ENCODE assay signal across 8 mouse cellular contexts in the genomic region with DNA sequence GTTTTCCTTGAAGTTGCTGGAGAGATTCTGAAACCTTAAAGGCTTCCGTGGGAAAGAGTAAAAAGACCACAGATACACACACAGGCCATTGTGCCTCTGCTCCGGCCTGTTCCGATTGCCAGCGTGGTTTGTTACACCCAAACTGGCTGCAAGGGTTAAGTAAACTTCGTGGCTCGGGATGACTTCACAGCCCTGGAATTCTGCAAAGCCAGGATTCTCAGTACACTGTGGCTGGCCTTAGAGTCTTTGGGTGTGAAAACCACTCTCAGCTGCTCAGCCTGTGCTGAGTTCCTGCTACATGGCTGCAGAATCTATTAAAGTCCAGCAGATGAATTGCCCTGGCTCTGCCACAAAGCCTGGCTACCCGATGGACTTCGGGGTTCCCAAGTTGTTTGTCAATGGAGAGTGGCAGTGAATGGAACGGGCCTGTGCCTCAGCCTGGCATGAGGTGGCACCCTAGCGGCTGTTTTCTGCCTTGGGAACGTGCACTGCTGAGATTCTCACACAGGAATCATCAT.
DNase-seq lines count a peak whose midpoint lies in the region; ATAC-seq and TF ChIP-seq lines count a peak whose summit lies in the region.

No protein-coding gene starts in this region.

- H3K9ac ChIP-seq in intestine, embryonic 14.5 days (ENCODE audit: low read length), result peak overlapping the region; percentile 6; the same call in 1 of the 2 replicates

- H3K27ac ChIP-seq in intestine, embryonic 14.5 days (ENCODE audit: low read depth), result peak overlapping the region; percentile 96
- peak overlapping the region; percentile 63 for H3K27ac ChIP-seq in left cerebral cortex, adult 2 months

- H3K27me3 ChIP-seq in intestine, embryonic 14.5 days (replicated peaks; ENCODE audit: control insufficient read depth, insufficient read depth, low read length), result no peaks in the 10 kb centered on the region

- peak; percentile 32 for DNase-seq in R1 (ENCODE audit: low read depth, low spot score)
- DNase-seq in embryo, embryonic 11 days, result peak; percentile 84
- peak; percentile 74 for DNase-seq in gastrocnemius, postnatal 14 days
- DNase-seq in intestine, embryonic 14.5 days (ENCODE audit: low spot score), result peak; percentile 76
- DNase-seq in left cerebral cortex, adult 2 months (ENCODE audit: extremely low spot score in 1 of 2, low spot score in 2 of 2), result peak; percentile 39 to 60
- DNase-seq in lung, postnatal 14 days, result peak; percentile 66
- peak; percentile 49 for DNase-seq in right cerebral cortex, postnatal 14 days
- DNase-seq in spleen, postnatal 36 days (ENCODE audit: low spot score in 2 of 2), result no peak

- peak overlapping the region; percentile 28; the same call in 1 of the 2 replicates for H3K4me2 ChIP-seq in intestine, embryonic 14.5 days (ENCODE audit: low read length)

- TF ChIP-seq CTCF in left cerebral cortex, adult 2 months (IDR thresholded peaks at IDR 0.05), result peak; percentile 65

- H3K4me3 ChIP-seq in intestine, embryonic 14.5 days (ENCODE audit: low read depth, low read length), result no peak overlapping the region
- H3K4me3 ChIP-seq in left cerebral cortex, adult 2 months, result no peak overlapping the region

- intact Hi-C loops in gastrocnemius, postnatal 14 days (cut with DNase I; ENCODE audit: low total_unique reads), result loop anchor here (5.0 to 10.0 kb wide), 2 partner anchors 227 to 249 kb away; a partner anchor contains a TSS
- intact Hi-C loops in left cerebral cortex, adult 2 months (cut with DNase I), result loop anchor here (5.0 kb wide), 1 partner anchor 227 kb away; a partner anchor contains a TSS

- peak; percentile 88 for ATAC-seq in intestine, embryonic 14.5 days (replicated peaks; ENCODE audit: low FRiP score, low TSS enrichment, low read depth)

- peaks cover 37% of the 10 kb centered on the region for H3K4me1 ChIP-seq in intestine, embryonic 14.5 days (replicated peaks; ENCODE audit: control insufficient read depth, insufficient read depth, low read length)

- WGBS in intestine, embryonic 14.5 days, result 4% methylated on average over 11 of the region's 11 CpGs

- H3K9me3 ChIP-seq in intestine, embryonic 14.5 days (ENCODE audit: control insufficient read depth, low read length), result no peaks in the 10 kb centered on the region

- H3K36me3 ChIP-seq in intestine, embryonic 14.5 days (ENCODE audit: control insufficient read depth, insufficient read depth, low read length), result no peaks in the 10 kb centered on the region; the same call in 1 of the 2 replicates

Comparison
In these comparisons a context has a peak if more than half of its experiments do, and no peak if none do; other contexts are left out.
1. DNase-seq: peak in R1 (single experiment), embryo, embryonic 11 days (single experiment), gastrocnemius, postnatal 14 days (single experiment), intestine, embryonic 14.5 days (single experiment), left cerebral cortex, adult 2 months (2 of 2), lung, postnatal 14 days (single experiment) and right cerebral cortex, postnatal 14 days (single experiment); none in spleen, postnatal 36 days (0 of 2).